Mouse (Mus musculus) CH12.LX (cell line): ENCODE measurements around the gene Agap1. TPM values are rescaled to one million over a fixed set of nuclear protein-coding genes. Genes with fewer than 3 reads are reported as not detected.

Experiments
- DNase-seq: peaks from one replicate; pipeline ENCODE4 v3.0.0-alpha.2; 2013; ENCODE audit errors: extremely low read depth
- H3K27ac ChIP-seq: 2 replicates; pipeline ENCODE4 v1.5.1; 2012; ENCODE audit warnings: low read depth, mild to moderate bottlenecking, control low read depth, moderate library complexity; ENCODE audit not compliant: insufficient read depth
- H3K27me3 ChIP-seq: replicated peaks from 2 replicates; pipeline ENCODE3; 2012; ENCODE audit warnings: inconsistent platforms
- H3K36me3 ChIP-seq, 2 experiments: replicated peaks in 1 of 2; 2 replicates each; pipeline versions ENCODE3 to v1.6.1; 2012; ENCODE audit warnings: inconsistent platforms in 1 of 2, low read length in 1 of 2, mild to moderate bottlenecking in 1 of 2, mixed read lengths in 1 of 2, moderate library complexity in 1 of 2; ENCODE audit not compliant: control insufficient read depth in 1 of 2, insufficient read depth in 1 of 2
- H3K4me1 ChIP-seq, 2 experiments: 2 replicates each; pipeline ENCODE4 v1.6.1; 2012; ENCODE audit warnings: inconsistent platforms in 1 of 2, moderate library complexity in 1 of 2; ENCODE audit not compliant: insufficient read depth in 2 of 2, control insufficient read depth in 1 of 2
- H3K4me2 ChIP-seq: 2 replicates; pipeline ENCODE4 v1.6.1; 2012; ENCODE audit warnings: low read depth, mild to moderate bottlenecking, control low read depth; ENCODE audit not compliant: poor library complexity, insufficient read depth, severe bottlenecking
- H3K4me3 ChIP-seq, 3 experiments: fragments of 150-350 bp in 1 of 3; sonication (generic) in 1 of 3; replicated peaks in 1 of 3; 2 replicates each; pipeline versions ENCODE3 to v1.5.1; 2011 to 2012; ENCODE audit warnings: low read depth in 2 of 3, low read length in 2 of 3, mild to moderate bottlenecking in 2 of 3, moderate library complexity in 2 of 3, control low read depth in 1 of 3, improper control_type of control experiment in 1 of 3, inconsistent platforms in 1 of 3, mixed read lengths in 1 of 3; ENCODE audit not compliant: poor library complexity in 1 of 3
- H3K79me2 ChIP-seq: replicated peaks from 2 replicates; pipeline ENCODE4 v1.6.1; 2012; ENCODE audit warnings: mild to moderate bottlenecking, moderate library complexity; ENCODE audit not compliant: control insufficient read depth, poor library complexity, insufficient read depth, severe bottlenecking; ENCODE audit errors: extremely low read depth
- H3K9ac ChIP-seq: 2 replicates; pipeline ENCODE4 v1.6.1; 2012; ENCODE audit warnings: low read depth, mild to moderate bottlenecking, control low read depth, moderate library complexity; ENCODE audit not compliant: insufficient read depth
- H3K9me3 ChIP-seq: replicated peaks from 2 replicates; pipeline ENCODE3; 2012; ENCODE audit warnings: low read length, inconsistent platforms, mixed read lengths
- ELF1 ChIP-seq: IDR thresholded peaks from 2 replicates; pipeline ENCODE4 v1.6.1; 2014; ENCODE audit warnings: low read depth, mild to moderate bottlenecking, inconsistent platforms, low read length, improper control_type of control experiment
- EP300 ChIP-seq: IDR thresholded peaks from 2 replicates; pipeline ENCODE4 v1.6.1; 2011; ENCODE audit warnings: low read length, improper control_type of control experiment
- HCFC1 ChIP-seq: IDR thresholded peaks from 2 replicates; pipeline ENCODE4 v1.6.1; 2012; ENCODE audit warnings: low read depth, mild to moderate bottlenecking, inconsistent platforms, low read length, improper control_type of control experiment
- IRF4 ChIP-seq: IDR thresholded peaks from 2 replicates; pipeline ENCODE4 v1.6.1; 2014; ENCODE audit warnings: low read depth, mild to moderate bottlenecking, inconsistent platforms, low read length, improper control_type of control experiment
- JUND ChIP-seq: conservative IDR thresholded peaks from 2 replicates; pipeline ENCODE4 v1.6.1; 2011; ENCODE audit warnings: low read depth, low read length, improper control_type of control experiment
- MAZ ChIP-seq: IDR thresholded peaks from 2 replicates; pipeline ENCODE4 v1.6.1; 2012; ENCODE audit warnings: low read depth, mild to moderate bottlenecking, inconsistent platforms, low read length, improper control_type of control experiment, moderate library complexity
- MXI1 ChIP-seq: IDR thresholded peaks from 2 replicates; pipeline ENCODE4 v1.6.1; 2011; ENCODE audit warnings: mild to moderate bottlenecking, low read depth, low read length, improper control_type of control experiment
- MYC ChIP-seq: IDR thresholded peaks from 2 replicates; pipeline ENCODE4 v1.6.1; 2011; ENCODE audit warnings: low read depth, mild to moderate bottlenecking, improper control_type of control experiment, low read length
- NRF1 ChIP-seq: IDR thresholded peaks from 2 replicates; pipeline ENCODE4 v1.6.1; 2014; ENCODE audit warnings: low read depth, mild to moderate bottlenecking, inconsistent platforms, low read length, improper control_type of control experiment, moderate library complexity
- POLR2A ChIP-seq: IDR thresholded peaks from 2 replicates; pipeline ENCODE4 v1.6.1; 2011; ENCODE audit warnings: low read depth, mild to moderate bottlenecking, improper control_type of control experiment, low read length
- RCOR1 ChIP-seq: conservative IDR thresholded peaks from 2 replicates; pipeline ENCODE4 v1.6.1; 2012; ENCODE audit warnings: low read depth, mild to moderate bottlenecking, inconsistent platforms, low read length, improper control_type of control experiment
- SIN3A ChIP-seq: IDR thresholded peaks from 2 replicates; pipeline ENCODE4 v1.6.1; 2012; ENCODE audit warnings: low read length, improper control_type of control experiment, inconsistent platforms
- TBP ChIP-seq: conservative IDR thresholded peaks from 2 replicates; pipeline ENCODE4 v1.6.1; 2011; ENCODE audit warnings: low read depth, low read length, improper control_type of control experiment
- TCF12 ChIP-seq: IDR thresholded peaks from 2 replicates; pipeline ENCODE4 v1.6.1; 2014; ENCODE audit warnings: low read depth, mild to moderate bottlenecking, inconsistent platforms, low read length, improper control_type of control experiment
- USF2 ChIP-seq: conservative IDR thresholded peaks from 2 replicates; pipeline ENCODE4 v1.6.1; 2011; ENCODE audit warnings: low read depth, low read length, improper control_type of control experiment
- ZC3H11A ChIP-seq: IDR thresholded peaks from 2 replicates; pipeline ENCODE4 v1.6.1; 2012; ENCODE audit warnings: low read depth, mild to moderate bottlenecking, inconsistent platforms, low read length, improper control_type of control experiment
- dilution Hi-C: fragments of 300-500 bp; cut with MboI; formaldehyde crosslinking; loops from 2 replicates; pipeline ENCODE4 v1.14.3; 2020; ENCODE audit warnings: low sequenced_read_pairs; ENCODE audit not compliant: extremely low pct_unique_long_range_greater_than_20kb, extremely low pct_ligation_motif_present
- in situ Hi-C: fragments of 300-500 bp; cut with MboI; formaldehyde crosslinking; loops from 3 replicates; pipeline ENCODE4 v1.14.3; 2019; ENCODE audit warnings: low sequenced_read_pairs, low pct_ligation_motif_present, low pct_unique_long_range_greater_than_20kb, mixed read lengths
- polyA plus RNA-seq: library from polyadenylated mRNA; unstranded; fragments of >175 nt; gene quantifications from 2 replicates; pipeline ENCODE4 v1.2.1, GENCODE M21; 2012; ENCODE audit warnings: low read depth; ENCODE audit not compliant: insufficient read length
- total RNA-seq, 2 experiments: library from RNA; depleted of rRNA; stranded (reverse); fragments of 300-350 nt in 1 of 2; fragments of >200 nt in 1 of 2; gene quantifications; 2 replicates each; pipeline ENCODE4 v1.2.3; 2012 to 2014

Agap1 gene
- total and polyA plus RNA-seq, 3 experiments: not detected

GRCm38 (mm10) chr1:89533702-89534101, 79.1 kb downstream of the Agap1 start:
- Histone ChIP-seq H3K79me2 (no peaks in the 10 kb centered on the region), H3K27me3 (no peaks in the 10 kb centered on the region), H3K36me3 (no peaks in the 10 kb centered on the region), H3K9me3 (peaks cover 92% of the 10 kb centered on the region), H3K4me2 (no peak overlapping the region), H3K4me3 (no peak overlapping the region), H3K27ac (no peak overlapping the region), H3K9ac (no peak overlapping the region), H3K4me1 (no peaks in the 10 kb centered on the region)
- in situ Hi-C loops (no loop called here), dilution Hi-C loops (no loop called here)
- DNase-seq: no peak
- TF ChIP-seq IRF4: no peak
- TF ChIP-seq USF2: no peak
- no peak for TF ChIP-seq TCF12
- no peak for TF ChIP-seq RCOR1
- TF ChIP-seq NRF1: no peak
- TF ChIP-seq POLR2A: no peak
- no peak for TF ChIP-seq MYC
- TF ChIP-seq ZC3H11A: no peak

DNA sequence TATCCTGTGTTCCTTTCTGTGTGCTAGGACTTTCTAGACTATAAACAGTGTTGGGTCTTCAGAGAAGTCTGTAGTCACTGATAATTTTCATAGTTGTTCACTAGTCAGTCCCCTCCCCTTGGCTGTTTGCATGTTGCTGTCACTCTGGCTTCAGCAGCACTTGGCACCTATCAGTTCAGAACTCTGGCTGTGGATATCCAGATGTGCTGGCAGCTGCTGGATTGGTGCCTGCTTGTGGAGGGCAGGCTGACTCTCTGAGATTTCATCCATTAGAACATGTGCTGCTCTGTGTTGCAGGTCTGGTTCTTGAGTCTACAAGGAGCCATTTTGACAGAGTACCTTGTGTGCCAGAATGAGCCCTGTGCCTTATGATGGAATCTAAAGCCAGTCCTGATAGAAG, 80.6 kb downstream of the Agap1 start:
- Histone ChIP-seq H3K4me1 (no peaks in the 10 kb centered on the region), H3K9ac (no peak overlapping the region), H3K4me3 (no peak overlapping the region)
- no peak for TF ChIP-seq EP300
- no peak for TF ChIP-seq HCFC1
- TF ChIP-seq SIN3A: no peak
- no peak for TF ChIP-seq MAZ
- TF ChIP-seq ELF1: no peak
- TF ChIP-seq TBP: no peak
- no peak for TF ChIP-seq TCF12
- no peak for TF ChIP-seq MYC
- TF ChIP-seq POLR2A: no peak
- no peak for TF ChIP-seq JUND
- TF ChIP-seq MXI1: no peak
- TF ChIP-seq, all 38 proteins: peak for 0
- Histone ChIP-seq H3K9me3 (peaks cover 91% of the 10 kb centered on the region), H3K36me3 (no peaks in the 10 kb centered on the region), H3K27me3 (no peaks in the 10 kb centered on the region), H3K79me2 (no peaks in the 10 kb centered on the region), H3K4me2 (no peak overlapping the region), H3K27ac (no peak overlapping the region)
- in situ Hi-C loops (no loop called here), dilution Hi-C loops (no loop called here)
- no peak for DNase-seq
